ENCODE assay signal across 8 mouse cellular contexts in genomic region chr19:6910306-6910705, GRCm38 (mm10). TPM values are rescaled to one million over a fixed set of nuclear protein-coding genes. Genes with fewer than 3 reads are reported as not detected.
A peak's percentile ranks its signal among the peaks of the same experiment; 100 is the strongest.
DNase-seq lines count a peak whose midpoint lies in the region; ATAC-seq lines count a peak whose summit lies in the region.
"Not testable (repeated sequence)": the region's sequence is repeated elsewhere in the genome, so short reads cannot be mapped to it uniquely, and the experiment has no call there.

No protein-coding gene starts in this region.

- peaks cover 73% of the 10 kb centered on the region for H3K79me2 ChIP-seq in macrophage (ENCODE audit: inconsistent target)

- peak overlapping the region; percentile 98 for H3K27ac ChIP-seq in limb, embryonic 12.5 days
- peak overlapping the region; percentile 98 for H3K27ac ChIP-seq in macrophage

- peaks cover 20% of the 10 kb centered on the region for H3K4me1 ChIP-seq in limb, embryonic 12.5 days (replicated peaks)

- H3K4me2 ChIP-seq in limb, embryonic 12.5 days = peak overlapping the region; percentile 68

- WGBS in limb, embryonic 12.5 days = 1% methylated on average over 30 of the region's 30 CpGs
- WGBS in macrophage (ENCODE audit: missing documents) = 2% methylated on average over 28 of the region's 30 CpGs

- H3K36me3 ChIP-seq in limb, embryonic 12.5 days = peaks cover 51% of the 10 kb centered on the region
- H3K36me3 ChIP-seq in macrophage (ENCODE audit: inconsistent target) = peaks cover 41% of the 10 kb centered on the region

- DNase-seq in adipocyte (ENCODE audit: low spot score) = peak; percentile 67
- DNase-seq in embryo, embryonic 10.5 days (ENCODE audit: low spot score) = peak; percentile 78
- peak; percentile 70 for DNase-seq in gastrocnemius, postnatal 25 days
- peak; percentile 77 for DNase-seq in induced T-regulatory cell, adult 2 months (ENCODE audit: low read depth)
- peak; percentile 52 for DNase-seq in ovary, postnatal 36 days (ENCODE audit: low spot score)
- DNase-seq in yolk sac, embryonic 10.5 days (ENCODE audit: low spot score) = peak; percentile 63

- not testable (repeated sequence) for H3K27me3 ChIP-seq in limb, embryonic 12.5 days

- H3K4me3 ChIP-seq in limb, embryonic 12.5 days (replicated peaks) = peak overlapping the region; percentile 62
- H3K4me3 ChIP-seq in macrophage (ENCODE audit: inconsistent target) = peak overlapping the region; percentile 95

- H3K9me3 ChIP-seq in limb, embryonic 12.5 days = not testable (repeated sequence)

- H3K9ac ChIP-seq in limb, embryonic 12.5 days (replicated peaks) = peak overlapping the region; percentile 70

- ATAC-seq in limb, embryonic 12.5 days (ENCODE audit: insufficient number of reproducible peaks, insufficient read depth, low FRiP score, low TSS enrichment, low read depth) = peak; percentile 15; the same call in 1 of the 2 replicates

RNA-seq across cellular contexts. Expression of gene Prdx5, which starts 0.4 kb away (rescaled TPM):
- total RNA-seq in gastrocnemius, postnatal 25 days (2021) = 100 to 1,000 TPM; 212 to 215 TPM
- 158 and 164 TPM in 2 replicates for polyA plus RNA-seq in limb, embryonic 12.5 days (2016; fragmentation: Nextera tagmentation; extraction: Ambion mirVana)
- total RNA-seq in macrophage (2018; cell fraction: chromatin; rRNA removed) = 100 to 1,000 TPM in 14 of 26 experiments, 10 to 100 TPM in 12; 23.7 to 378 (median 132) TPM
- total RNA-seq in macrophage (2018; cell fraction: cytosol; rRNA removed) = 1,000 to 10,000 TPM in 6 of 26 experiments, 100 to 1,000 TPM in 20; 242 to 1,163 (median 634) TPM
- 100 to 1,000 TPM in 22 of 26 experiments, 10 to 100 TPM in 4; 59.1 to 620 (median 234) TPM for total RNA-seq in macrophage (2018; cell fraction: nucleus; rRNA removed)
- polyA plus RNA-seq in macrophage (2018) = 147 to 393 TPM (median 352 TPM) in 3 replicates

RNA-seq across cellular contexts. Expression of gene Trmt112, which starts 0.8 kb away (rescaled TPM):
- total RNA-seq in gastrocnemius, postnatal 25 days (2021) = 10 to 100 TPM; 28.8 to 32.2 TPM
- polyA plus RNA-seq in limb, embryonic 12.5 days (2016; fragmentation: Nextera tagmentation; extraction: Ambion mirVana) = 165 and 167 TPM in 2 replicates
- 10 to 100 TPM; 15.0 to 55.4 (median 28.3) TPM for total RNA-seq in macrophage (2018; cell fraction: chromatin; rRNA removed)
- total RNA-seq in macrophage (2018; cell fraction: cytosol; rRNA removed) = 100 to 1,000 TPM in 1 of 26 experiments, 10 to 100 TPM in 25; 50.6 to 102 (median 84.3) TPM
- total RNA-seq in macrophage (2018; cell fraction: nucleus; rRNA removed) = 100 to 1,000 TPM in 1 of 26 experiments, 10 to 100 TPM in 25; 23.1 to 102 (median 67.4) TPM
- polyA plus RNA-seq in macrophage (2018) = 70.0 to 96.1 TPM (median 81.1 TPM) in 3 replicates

RNA-seq across cellular contexts. Expression of gene Esrra, which starts 11.3 kb away (rescaled TPM):
- total RNA-seq in gastrocnemius, postnatal 25 days (2021) = 10 to 100 TPM; 86.8 to 89.5 TPM
- 6.4 and 8.5 TPM in 2 replicates for polyA plus RNA-seq in limb, embryonic 12.5 days (2016; fragmentation: Nextera tagmentation; extraction: Ambion mirVana)
- 100 to 1,000 TPM in 19 of 26 experiments, 10 to 100 TPM in 7; 69.4 to 227 (median 145) TPM for total RNA-seq in macrophage (2018; cell fraction: chromatin; rRNA removed)
- 10 to 100 TPM; 19.1 to 43.0 (median 29.9) TPM for total RNA-seq in macrophage (2018; cell fraction: cytosol; rRNA removed)
- total RNA-seq in macrophage (2018; cell fraction: nucleus; rRNA removed) = 100 to 1,000 TPM in 3 of 26 experiments, 10 to 100 TPM in 23; 55.8 to 110 (median 84.3) TPM
- 11.0 to 32.7 TPM (median 31.3 TPM) in 3 replicates for polyA plus RNA-seq in macrophage (2018)

RNA-seq across cellular contexts. Expression of gene Catsperz, which starts 14.9 kb away (rescaled TPM):
- not detected for total RNA-seq in gastrocnemius, postnatal 25 days (2021)
- 1.0 TPM in 2 replicates for polyA plus RNA-seq in limb, embryonic 12.5 days (2016; fragmentation: Nextera tagmentation; extraction: Ambion mirVana)
- total RNA-seq in macrophage (2018; cell fraction: chromatin; rRNA removed) = not detected
- not detected for total RNA-seq in macrophage (2018; cell fraction: cytosol; rRNA removed)
- not detected for total RNA-seq in macrophage (2018; cell fraction: nucleus; rRNA removed)
- not detected in 3 replicates for polyA plus RNA-seq in macrophage (2018)

RNA-seq across cellular contexts. Expression of gene Kcnk4, which starts 24.0 kb away (rescaled TPM):
- not detected for total RNA-seq in gastrocnemius, postnatal 25 days (2021)
- 0.40 and 0.60 TPM in 2 replicates for polyA plus RNA-seq in limb, embryonic 12.5 days (2016; fragmentation: Nextera tagmentation; extraction: Ambion mirVana)
- not detected for total RNA-seq in macrophage (2018; cell fraction: chromatin; rRNA removed)
- total RNA-seq in macrophage (2018; cell fraction: cytosol; rRNA removed) = not detected
- not detected for total RNA-seq in macrophage (2018; cell fraction: nucleus; rRNA removed)
- polyA plus RNA-seq in macrophage (2018) = not detected in 3 replicates

Comparison
In these comparisons a context has a peak if more than half of its experiments do, and no peak if none do; other contexts are left out.
1. Peak in every context shown above with its lines: DNase-seq, ATAC-seq, H3K4me3 ChIP-seq and H3K27ac ChIP-seq.